Mouse (Mus musculus) MEL (cell line): ENCODE measurements at regions not wholly inside any gene's neighbourhood (a gene's known extent, or its start where the extent isn't known, plus 50 kb on each side); places are given as distances from the start of the nearest gene placed in this dataset.

Experiments used
- DNase-seq: peaks from one replicate; pipeline ENCODE4 v3.0.0; 2011; ENCODE audit warnings: low read depth, low spot score
- H3K27ac ChIP-seq: 2 replicates; pipeline ENCODE4 v1.5.1; 2012; ENCODE audit warnings: low read depth, mild to moderate bottlenecking, control low read depth, low read length, moderate library complexity; ENCODE audit not compliant: control insufficient read depth
- H3K27me3 ChIP-seq, 2 experiments: fragments of 150-350 bp in 1 of 2; sonication (generic) in 1 of 2; 2 replicates each; pipeline ENCODE4 v1.6.1; 2012; ENCODE audit warnings: low read length in 2 of 2, mild to moderate bottlenecking in 2 of 2, improper control_type of control experiment in 1 of 2, moderate library complexity in 1 of 2; ENCODE audit not compliant: insufficient read depth in 2 of 2, control insufficient read depth in 1 of 2
- H3K36me3 ChIP-seq, 2 experiments: 2 replicates each; pipeline ENCODE4 v1.6.1; 2012 to 2014; ENCODE audit warnings: low read length in 2 of 2, improper control_type of control experiment in 1 of 2, inconsistent platforms in 1 of 2, mild to moderate bottlenecking in 1 of 2; ENCODE audit not compliant: insufficient read depth in 2 of 2, control insufficient read depth in 1 of 2
- H3K4me1 ChIP-seq, 2 experiments: fragments of 150-350 bp in 1 of 2; sonication (generic) in 1 of 2; 2 replicates each; pipeline ENCODE4 v1.6.1; 2012; ENCODE audit warnings: low read length in 2 of 2, improper control_type of control experiment in 1 of 2, mild to moderate bottlenecking in 1 of 2; ENCODE audit not compliant: insufficient read depth in 2 of 2, control insufficient read depth in 1 of 2
- H3K4me3 ChIP-seq, 2 experiments: fragments of 150-350 bp in 1 of 2; sonication (generic) in 1 of 2; 2 replicates each; pipeline ENCODE4 v1.5.1; 2012; ENCODE audit warnings: low read depth in 2 of 2, low read length in 2 of 2, mild to moderate bottlenecking in 2 of 2, moderate library complexity in 2 of 2, control low read depth in 1 of 2, improper control_type of control experiment in 1 of 2; ENCODE audit not compliant: control insufficient read depth in 1 of 2, insufficient read depth in 1 of 2
- H3K79me2 ChIP-seq: 2 replicates; pipeline ENCODE4 v1.6.1; 2012; ENCODE audit warnings: mild to moderate bottlenecking, low read length, moderate library complexity; ENCODE audit not compliant: control insufficient read depth, poor library complexity, insufficient read depth
- H3K9ac ChIP-seq: 2 replicates; pipeline ENCODE4 v1.6.1; 2012; ENCODE audit warnings: low read depth, mild to moderate bottlenecking, control low read depth, low read length, moderate library complexity; ENCODE audit not compliant: control insufficient read depth, poor library complexity, severe bottlenecking
- H3K9me3 ChIP-seq: fragments of 150-350 bp; sonication (generic); replicated peaks from 2 replicates; pipeline ENCODE4 v1.6.1; 2012; ENCODE audit warnings: mild to moderate bottlenecking, low read length, improper control_type of control experiment, moderate library complexity; ENCODE audit not compliant: insufficient read depth
- BHLHE40 ChIP-seq: IDR thresholded peaks from 2 replicates; pipeline ENCODE4 v1.6.1; 2012; ENCODE audit warnings: low read depth, mild to moderate bottlenecking, inconsistent platforms, low read length, improper control_type of control experiment, borderline replicate concordance
- CHD1 ChIP-seq: IDR thresholded peaks from 2 replicates; pipeline ENCODE4 v1.6.1; 2012; ENCODE audit warnings: low read depth, mild to moderate bottlenecking, inconsistent platforms, low read length, improper control_type of control experiment
- EP300 ChIP-seq, 2 experiments: IDR thresholded peaks; 2 replicates each; pipeline ENCODE4 v1.6.1; 2011; ENCODE audit warnings: improper control_type of control experiment in 2 of 2, low read length in 2 of 2, low read depth in 1 of 2, mild to moderate bottlenecking in 1 of 2
- JUND ChIP-seq: IDR thresholded peaks from 2 replicates; pipeline ENCODE4 v1.6.1; 2011; ENCODE audit warnings: low read depth, mild to moderate bottlenecking, improper control_type of control experiment, low read length
- KAT2A ChIP-seq: conservative IDR thresholded peaks from 2 replicates; pipeline ENCODE4 v1.6.1; 2012; ENCODE audit warnings: low read depth, low read length, improper control_type of control experiment, inconsistent platforms
- MAX ChIP-seq: IDR thresholded peaks from 2 replicates; pipeline ENCODE4 v1.6.1; 2011; ENCODE audit warnings: low read length, improper control_type of control experiment
- MEF2A ChIP-seq: IDR thresholded peaks from 2 replicates; pipeline ENCODE4 v1.6.1; 2014; ENCODE audit warnings: low read depth, mild to moderate bottlenecking, inconsistent platforms, low read length, improper control_type of control experiment; ENCODE audit not compliant: poor library complexity, insufficient replicate concordance, severe bottlenecking; ENCODE audit errors: extremely low read depth
- MXI1 ChIP-seq: IDR thresholded peaks from 2 replicates; pipeline ENCODE4 v1.6.1; 2011; ENCODE audit warnings: mild to moderate bottlenecking, low read depth, low read length, improper control_type of control experiment
- NELFE ChIP-seq: IDR thresholded peaks from 2 replicates; pipeline ENCODE4 v1.6.1; 2011; ENCODE audit warnings: low read depth, low read length, improper control_type of control experiment
- POLR2A ChIP-seq, 2 experiments: IDR thresholded peaks; 2 replicates each; pipeline ENCODE4 v1.6.1; 2011 to 2012; ENCODE audit warnings: low read length in 2 of 2, mild to moderate bottlenecking in 2 of 2, control low read depth in 1 of 2, improper control_type of control experiment in 1 of 2, low read depth in 1 of 2, moderate library complexity in 1 of 2; ENCODE audit not compliant: control insufficient read depth in 1 of 2, insufficient read depth in 1 of 2, poor library complexity in 1 of 2
- POLR2AphosphoS2 ChIP-seq: IDR thresholded peaks from 2 replicates; pipeline ENCODE4 v1.6.1; 2011; ENCODE audit warnings: low read length, improper control_type of control experiment
- SIN3A ChIP-seq: IDR thresholded peaks from 2 replicates; pipeline ENCODE4 v1.6.1; 2012; ENCODE audit warnings: low read length, improper control_type of control experiment, inconsistent platforms
- SMC3 ChIP-seq: IDR thresholded peaks from 2 replicates; pipeline ENCODE4 v1.6.1; 2011; ENCODE audit warnings: low read depth, low read length, improper control_type of control experiment
- TAL1 ChIP-seq: IDR thresholded peaks from 2 replicates; pipeline ENCODE4 v1.6.1; 2012; ENCODE audit warnings: mild to moderate bottlenecking, inconsistent platforms, low read length, moderate library complexity, mixed read lengths
- TBP ChIP-seq: IDR thresholded peaks from 2 replicates; pipeline ENCODE4 v1.8.0; 2011; ENCODE audit warnings: low read depth, low read length, improper control_type of control experiment
- TCF12 ChIP-seq: IDR thresholded peaks from 2 replicates; pipeline ENCODE4 v1.6.1; 2014; ENCODE audit warnings: low read depth, mild to moderate bottlenecking, inconsistent platforms, low read length, improper control_type of control experiment, moderate library complexity
- UBTF ChIP-seq: IDR thresholded peaks from 2 replicates; pipeline ENCODE4 v1.6.1; 2012; ENCODE audit warnings: low read depth, mild to moderate bottlenecking, inconsistent platforms, low read length, improper control_type of control experiment, moderate library complexity, borderline replicate concordance; ENCODE audit not compliant: insufficient read depth
- ZKSCAN1 ChIP-seq: IDR thresholded peaks from 2 replicates; pipeline ENCODE4 v1.6.1; 2012; ENCODE audit warnings: low read depth, mild to moderate bottlenecking, inconsistent platforms, low read length, improper control_type of control experiment, moderate library complexity
- ZMIZ1 ChIP-seq: IDR thresholded peaks from 2 replicates; pipeline ENCODE4 v1.6.1; 2012; ENCODE audit warnings: low read depth, mild to moderate bottlenecking, inconsistent platforms, low read length, improper control_type of control experiment, moderate library complexity

GRCm38 (mm10) chr9:116301602-116302001 is 126.4 kb upstream of the Tgfbr2 start:
- H3K27me3 ChIP-seq, result no peaks in the 10 kb centered on the region
- H3K4me3 ChIP-seq, result no peak overlapping the region
- no peaks in the 10 kb centered on the region for H3K36me3 ChIP-seq
- H3K9me3 ChIP-seq, result no peaks in the 10 kb centered on the region
- no peak overlapping the region for H3K9ac ChIP-seq
- no peaks in the 10 kb centered on the region for H3K79me2 ChIP-seq
- TF ChIP-seq ZMIZ1 (no peak), MAX (no peak), SIN3A (no peak)
- no peak for DNase-seq
- no peak overlapping the region for H3K27ac ChIP-seq
- no peaks in the 10 kb centered on the region for H3K4me1 ChIP-seq

- no peak for DNase-seq
- Histone ChIP-seq H3K79me2 (no peaks in the 10 kb centered on the region), H3K27ac (no peak overlapping the region), H3K9ac (no peak overlapping the region), H3K27me3 (no peaks in the 10 kb centered on the region), H3K36me3 (no peaks in the 10 kb centered on the region), H3K4me1 (no peaks in the 10 kb centered on the region), H3K4me3 (no peak overlapping the region), H3K9me3 (no peaks in the 10 kb centered on the region)
- TF ChIP-seq KAT2A (no peak), TBP (no peak), CHD1 (no peak), MEF2A (no peak), JUND (no peak), MXI1 (no peak), ZKSCAN1 (no peak), SMC3 (no peak), POLR2A (IDR thresholded peaks at IDR 0.05; ENCODE audit: control insufficient read depth in 1 of 2, insufficient read depth in 1 of 2, low read depth in 1 of 2, low read length in 2 of 2, poor library complexity in 1 of 2) (no peak), TCF12 (no peak), UBTF (no peak), TAL1 (no peak), EP300 (IDR thresholded peaks at IDR 0.05; ENCODE audit: low read depth in 1 of 2, low read length in 2 of 2) (no peak), NELFE (no peak), POLR2AphosphoS2 (no peak), BHLHE40 (no peak)
These were observed 123.6 kb upstream of the Tgfbr2 start for GRCm38 (mm10) chr9:116298791-116299190.
